ENCODE assay signal across 24 mouse cellular contexts in the genomic region with DNA sequence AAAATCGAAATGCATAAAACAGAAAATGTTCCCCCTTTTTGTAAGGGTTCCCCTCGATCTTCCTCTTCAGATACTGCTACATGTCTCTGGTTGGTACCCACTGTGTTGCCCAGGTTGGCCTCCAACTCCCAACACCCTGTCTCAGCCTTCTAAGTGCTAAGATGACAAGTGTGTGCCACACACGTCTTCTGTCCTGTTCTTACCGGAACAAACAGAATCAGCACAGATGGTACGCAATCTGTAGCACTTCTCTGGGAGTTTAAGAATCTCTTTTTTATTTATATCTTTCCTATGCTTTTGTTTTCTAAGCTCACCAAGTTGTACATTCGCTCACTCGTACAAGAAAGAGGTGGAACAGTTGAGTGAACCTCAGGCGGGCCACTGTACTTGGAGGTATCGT. TPM values are rescaled to one million over a fixed set of nuclear protein-coding genes. Genes with fewer than 3 reads are reported as not detected.
DNase-seq lines count a peak whose midpoint lies in the region; ATAC-seq and TF ChIP-seq lines count a peak whose summit lies in the region.
"Had no signal": no experiment of that assay in that cellular context is flagged by ENCODE, and none has a peak within 500 bp of the region (broad histone marks: within the 10 kb centered on the region; RNA-seq: fewer than 3 reads in every experiment).

No protein-coding gene starts in this region.

- 84% methylated on average over 9 of the region's 9 CpGs for WGBS in forebrain, embryonic 14.5 days
- WGBS in forebrain, embryonic 12.5 days: 88% methylated on average over 9 of the region's 9 CpGs
- WGBS in forebrain, postnatal 0 days: 77% methylated on average over 9 of the region's 9 CpGs

- no peak overlapping the region for H3K4me3 ChIP-seq in forebrain, embryonic 14.5 days (ENCODE audit: low read depth, low read length)
- H3K4me3 ChIP-seq in forebrain, embryonic 12.5 days (replicated peaks): no peak overlapping the region
- H3K4me3 ChIP-seq in forebrain, postnatal 0 days (ENCODE audit: low read depth, low read length): no peak overlapping the region
- H3K4me3 ChIP-seq: embryonic facial prominence, embryonic 12.5 days; heart, embryonic 13.5 days; liver, embryonic 13.5 days; midbrain, embryonic 12.5 days had no signal

- H3K4me2 ChIP-seq in forebrain, embryonic 14.5 days (ENCODE audit: low read length): no peak overlapping the region
- H3K4me2 ChIP-seq in forebrain, embryonic 12.5 days: no peak overlapping the region
- no peak overlapping the region for H3K4me2 ChIP-seq in forebrain, postnatal 0 days (ENCODE audit: low read depth)
- H3K4me2 ChIP-seq: embryonic facial prominence, embryonic 12.5 days; heart, embryonic 13.5 days; liver, embryonic 13.5 days; midbrain, embryonic 12.5 days had no signal

- peak; percentile 69; the same call in 1 of the 2 replicates for ATAC-seq in forebrain, embryonic 14.5 days
- no peak for ATAC-seq in forebrain, embryonic 12.5 days (ENCODE audit: low FRiP score)
- peak; percentile 89 for ATAC-seq in forebrain, postnatal 0 days
- ATAC-seq: CD4-positive, CD25-positive, alpha-beta regulatory T cell, adult 4 months; hindbrain, postnatal 0 days; intestine, postnatal 0 days had no signal

- no peaks in the 10 kb centered on the region for H3K27me3 ChIP-seq in forebrain, embryonic 14.5 days (replicated peaks; ENCODE audit: control insufficient read depth, insufficient read depth, low read length)
- no peaks in the 10 kb centered on the region for H3K27me3 ChIP-seq in forebrain, embryonic 12.5 days
- no peaks in the 10 kb centered on the region for H3K27me3 ChIP-seq in forebrain, postnatal 0 days (ENCODE audit: insufficient read depth, low read length)
- H3K27me3 ChIP-seq: embryonic facial prominence, embryonic 12.5 days; heart, embryonic 13.5 days; liver, embryonic 13.5 days; midbrain, embryonic 12.5 days had no signal

- peak; percentile 49 for DNase-seq in forebrain, embryonic 14.5 days (ENCODE audit: low spot score)
- DNase-seq in layer of hippocampus, adult 9-11 months: peak; percentile 33
- DNase-seq in layer of hippocampus, postnatal 25 days (ENCODE audit: extremely low spot score in 1 of 2, low spot score in 1 of 2): no peak
- peak; percentile 84 for DNase-seq in brain, adult 2 months (ENCODE audit: low read depth, low spot score)
- peak; percentile 55 for DNase-seq in forebrain, postnatal 0 days
- no peak for DNase-seq in cerebellum, adult 9-10 months
- DNase-seq: adrenal gland, postnatal 14 days; cerebellum, adult 11-12 months; cerebellum, postnatal 14 days; gastrocnemius, postnatal 14 days; heart, adult 18-20 months; heart, postnatal 14 days; kidney, postnatal 36 days; liver, embryonic 13.5 days; lung, adult 2 months; thymus, adult 18-20 months; thymus, postnatal 36 days had no signal

- no peak overlapping the region for H3K27ac ChIP-seq in forebrain, embryonic 14.5 days (ENCODE audit: low read depth, low read length)
- no peak overlapping the region for H3K27ac ChIP-seq in forebrain, embryonic 12.5 days
- peak overlapping the region; percentile 35 for H3K27ac ChIP-seq in forebrain, postnatal 0 days (ENCODE audit: low read depth, low read length)
- H3K27ac ChIP-seq: heart, embryonic 13.5 days; hindbrain, postnatal 0 days; liver, embryonic 13.5 days; midbrain, embryonic 12.5 days had no signal

- H3K9me3 ChIP-seq in forebrain, embryonic 14.5 days (replicated peaks; ENCODE audit: control insufficient read depth, low read length): no peaks in the 10 kb centered on the region
- no peaks in the 10 kb centered on the region for H3K9me3 ChIP-seq in forebrain, embryonic 12.5 days
- H3K9me3 ChIP-seq in forebrain, postnatal 0 days (ENCODE audit: low read length): no peaks in the 10 kb centered on the region
- H3K9me3 ChIP-seq: embryonic facial prominence, embryonic 12.5 days; heart, embryonic 13.5 days; liver, embryonic 13.5 days; midbrain, embryonic 12.5 days had no signal

- TF ChIP-seq CTCF in forebrain, postnatal 0 days (IDR thresholded peaks at IDR 0.05; ENCODE audit: low read depth): no peak

- peaks cover 11% of the 10 kb centered on the region; the same call in 1 of the 2 replicates for H3K4me1 ChIP-seq in forebrain, embryonic 14.5 days (ENCODE audit: control insufficient read depth, insufficient read depth, low read length)
- peaks cover 9% of the 10 kb centered on the region for H3K4me1 ChIP-seq in forebrain, embryonic 12.5 days
- no peaks in the 10 kb centered on the region; the same call in 1 of the 2 replicates for H3K4me1 ChIP-seq in forebrain, postnatal 0 days (ENCODE audit: insufficient read depth)

- no peak overlapping the region for H3K9ac ChIP-seq in forebrain, embryonic 14.5 days (ENCODE audit: low read length)
- no peak overlapping the region for H3K9ac ChIP-seq in forebrain, embryonic 12.5 days
- H3K9ac ChIP-seq in forebrain, postnatal 0 days: no peak overlapping the region
- H3K9ac ChIP-seq: embryonic facial prominence, embryonic 12.5 days; heart, embryonic 13.5 days; liver, embryonic 13.5 days; midbrain, embryonic 12.5 days had no signal

- no peaks in the 10 kb centered on the region for H3K36me3 ChIP-seq in forebrain, embryonic 14.5 days (ENCODE audit: control insufficient read depth, insufficient read depth, low read length)
- H3K36me3 ChIP-seq in forebrain, embryonic 12.5 days (replicated peaks): no peaks in the 10 kb centered on the region
- H3K36me3 ChIP-seq in forebrain, postnatal 0 days (ENCODE audit: insufficient read depth): no peaks in the 10 kb centered on the region
- H3K36me3 ChIP-seq: embryonic facial prominence, embryonic 12.5 days; liver, embryonic 13.5 days; midbrain, embryonic 12.5 days had no signal

RNA-seq across cellular contexts. Expression of a gene that starts 37.9 kb away (rescaled TPM):
- 21.3 and 29.0 TPM in 2 replicates for polyA plus RNA-seq in forebrain, embryonic 14.5 days (2014; fragmentation: Nextera tagmentation; extraction: Ambion mirVana)
- polyA plus RNA-seq in forebrain, embryonic 12.5 days (2016; fragmentation: Nextera tagmentation; extraction: Ambion mirVana): 28.6 and 30.5 TPM in 2 replicates
- 100 to 1,000 TPM; 146 to 154 TPM for total RNA-seq in layer of hippocampus, postnatal 25 days (2021)
- 59.1 and 85.5 TPM in 2 replicates for total RNA-seq in forebrain, postnatal 0 days (2014; rRNA removed)
- 19.3 and 39.1 TPM in 2 replicates for polyA plus RNA-seq in forebrain, postnatal 0 days (2015; fragmentation: Nextera tagmentation; extraction: Ambion mirVana)

Comparison
In these comparisons a context has a peak if more than half of its experiments do, and no peak if none do; other contexts are left out.
1. DNase-seq: peak in forebrain, embryonic 14.5 days (single experiment), layer of hippocampus, adult 9-11 months (single experiment), brain, adult 2 months (single experiment) and forebrain, postnatal 0 days (single experiment); none in layer of hippocampus, postnatal 25 days (0 of 2) and cerebellum, adult 9-10 months (single experiment).